Mouse (Mus musculus): ENCODE measurements at regions not wholly inside any gene's neighbourhood (a gene's known extent, or its start where the extent isn't known, plus 50 kb on each side); places are given as distances from the start of the nearest gene placed in this dataset.

DNA sequence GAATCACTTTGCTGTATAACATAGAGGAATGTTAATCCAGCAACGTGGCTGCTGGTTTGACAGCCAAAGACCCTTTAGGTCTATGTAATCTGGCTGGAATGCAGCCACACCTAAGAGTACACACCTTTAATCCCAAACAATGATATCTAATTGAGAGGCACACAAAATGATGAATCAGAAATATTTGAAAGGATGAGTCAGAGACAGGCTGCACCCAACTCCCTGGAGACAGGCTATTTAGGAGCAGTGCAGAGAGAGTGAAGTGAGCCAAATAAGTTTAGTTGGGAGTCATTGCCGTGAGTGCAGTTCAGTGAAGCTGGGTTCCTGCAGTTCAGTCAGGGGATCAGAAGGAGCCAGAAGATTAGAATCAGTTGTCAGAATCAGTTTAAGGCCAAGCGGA, 993.4 kb downstream of the Tecrl start:
- no peak for ATAC-seq (ENCODE audit: low FRiP score, low TSS enrichment)
- Histone ChIP-seq H3K4me2 (replicated peaks; ENCODE audit: low read depth) (no peak overlapping the region), H3K27me3 (ENCODE audit: control insufficient read depth, insufficient read depth, low read length) (no peaks in the 10 kb centered on the region), H3K36me3 (ENCODE audit: control insufficient read depth, insufficient read depth, low read length) (no peaks in the 10 kb centered on the region), H3K9me3 (ENCODE audit: control insufficient read depth, low read length) (no peaks in the 10 kb centered on the region), H3K27ac (replicated peaks) (no peak overlapping the region), H3K4me3 (ENCODE audit: low read depth, low read length) (no peak overlapping the region), H3K9ac (ENCODE audit: low read length) (no peak overlapping the region), H3K4me1 (replicated peaks; ENCODE audit: control insufficient read depth, insufficient read depth) (no peaks in the 10 kb centered on the region)
- DNase-seq (ENCODE audit: low spot score): no peak
- TF ChIP-seq CTCF (IDR thresholded peaks at IDR 0.05; ENCODE audit: low read depth): no peak
- TF ChIP-seq EP300 (optimal IDR thresholded peaks at IDR 0.05): no peak
- WGBS: 44% methylated on average over 3 of the region's 3 CpGs

DNA sequence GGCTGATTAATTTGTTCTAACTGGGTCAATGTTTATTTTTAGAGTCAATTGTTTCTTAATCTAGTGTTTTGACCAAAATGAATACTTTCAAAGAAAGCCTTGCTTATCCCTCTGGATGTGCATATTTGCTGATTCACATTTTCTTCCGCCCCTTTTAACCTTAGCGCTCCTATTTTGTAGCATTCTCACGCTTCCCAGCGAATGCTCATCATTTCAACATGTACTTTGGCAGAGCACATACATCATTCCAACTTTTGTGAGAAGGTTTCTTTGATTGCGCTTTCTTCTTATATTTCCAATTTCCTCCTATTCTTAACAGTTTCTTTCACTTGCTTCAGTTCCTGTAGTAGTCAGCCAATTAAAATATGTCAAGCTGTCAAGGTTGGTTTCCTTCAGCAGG, 998.7 kb downstream of the Tecrl start:
- Histone ChIP-seq H3K4me3 (ENCODE audit: low read depth, low read length) (no peak overlapping the region), H3K4me1 (replicated peaks; ENCODE audit: control insufficient read depth, insufficient read depth) (no peaks in the 10 kb centered on the region), H3K4me2 (replicated peaks; ENCODE audit: low read depth) (no peak overlapping the region), H3K36me3 (ENCODE audit: control insufficient read depth, insufficient read depth, low read length) (no peaks in the 10 kb centered on the region), H3K27me3 (ENCODE audit: control insufficient read depth, insufficient read depth, low read length) (no peaks in the 10 kb centered on the region), H3K27ac (replicated peaks) (no peak overlapping the region), H3K9ac (ENCODE audit: low read length) (no peak overlapping the region), H3K9me3 (ENCODE audit: control insufficient read depth, low read length) (no peaks in the 10 kb centered on the region)
- no peak for DNase-seq (ENCODE audit: low spot score)
- 73% methylated on average over 5 of the region's 5 CpGs for WGBS
- ATAC-seq (ENCODE audit: low FRiP score, low TSS enrichment): no peak
- TF ChIP-seq CTCF (IDR thresholded peaks at IDR 0.05; ENCODE audit: low read depth) (no peak), EP300 (optimal IDR thresholded peaks at IDR 0.05) (no peak)

DNA sequence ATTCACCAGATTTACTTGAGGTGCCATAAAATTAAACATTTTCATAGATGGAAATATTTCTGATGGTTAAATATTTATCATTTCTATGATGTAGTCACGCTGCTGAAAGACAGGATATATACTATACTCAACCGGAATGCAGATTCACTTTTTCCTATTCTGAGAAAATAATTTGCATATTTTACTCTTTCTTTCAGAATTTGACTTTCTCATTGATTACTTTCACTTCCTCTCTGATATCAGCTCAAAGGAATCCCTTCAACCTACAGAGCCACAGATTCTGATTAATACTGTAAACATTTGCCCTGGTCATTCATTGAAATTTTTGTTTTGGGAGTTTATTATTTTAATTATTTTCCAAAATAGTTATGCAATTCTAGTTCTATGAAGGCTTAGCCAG, 1003.9 kb downstream of the Tecrl start:
- Histone ChIP-seq H3K27me3 (ENCODE audit: control insufficient read depth, insufficient read depth, low read length) (no peaks in the 10 kb centered on the region), H3K36me3 (ENCODE audit: control insufficient read depth, insufficient read depth, low read length) (no peaks in the 10 kb centered on the region), H3K27ac (replicated peaks) (no peak overlapping the region), H3K4me1 (replicated peaks; ENCODE audit: control insufficient read depth, insufficient read depth) (no peaks in the 10 kb centered on the region), H3K9me3 (ENCODE audit: control insufficient read depth, low read length) (no peaks in the 10 kb centered on the region), H3K9ac (ENCODE audit: low read length) (no peak overlapping the region), H3K4me2 (replicated peaks; ENCODE audit: low read depth) (no peak overlapping the region), H3K4me3 (ENCODE audit: low read depth, low read length) (no peak overlapping the region)
- no peak for DNase-seq (ENCODE audit: low spot score)
- TF ChIP-seq CTCF (IDR thresholded peaks at IDR 0.05; ENCODE audit: low read depth) (no peak), EP300 (optimal IDR thresholded peaks at IDR 0.05) (no peak)
- 61% methylated on average over 2 of the region's 2 CpGs for WGBS
- no peak for ATAC-seq (ENCODE audit: low FRiP score, low TSS enrichment)

DNA sequence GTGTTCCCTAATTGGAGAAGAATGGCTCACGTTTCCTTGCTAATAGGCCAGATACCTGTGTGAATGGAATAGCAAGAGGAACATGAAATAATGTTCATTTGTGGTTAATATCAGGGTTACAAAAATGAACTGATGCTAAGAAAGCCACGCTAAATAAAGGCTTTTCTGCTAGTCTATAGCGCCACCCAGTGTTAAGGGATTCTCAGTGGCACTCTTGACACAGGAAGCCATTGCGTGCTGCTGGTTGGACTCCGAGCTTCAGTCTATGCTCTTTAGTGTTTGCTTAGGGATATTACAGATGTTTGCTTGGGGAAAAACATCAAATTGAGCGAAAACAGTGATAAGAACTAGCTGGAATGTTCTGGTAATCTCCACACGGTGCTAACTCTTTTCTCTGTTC, 1008.3 kb downstream of the Tecrl start:
- no peak overlapping the region for H3K9ac ChIP-seq (ENCODE audit: low read length)
- H3K36me3 ChIP-seq (ENCODE audit: control insufficient read depth, insufficient read depth, low read length): no peaks in the 10 kb centered on the region
- H3K4me1 ChIP-seq (replicated peaks; ENCODE audit: control insufficient read depth, insufficient read depth): no peaks in the 10 kb centered on the region
- no peaks in the 10 kb centered on the region for H3K9me3 ChIP-seq (ENCODE audit: control insufficient read depth, low read length)
- H3K4me3 ChIP-seq (ENCODE audit: low read depth, low read length): no peak overlapping the region
- no peak overlapping the region for H3K27ac ChIP-seq (replicated peaks)
- no peak overlapping the region for H3K4me2 ChIP-seq (replicated peaks; ENCODE audit: low read depth)
- peak; percentile 54 for DNase-seq (ENCODE audit: low spot score)
- 9% methylated on average over 7 of the region's 7 CpGs for WGBS
- no peaks in the 10 kb centered on the region for H3K27me3 ChIP-seq (ENCODE audit: control insufficient read depth, insufficient read depth, low read length)
- no peak for TF ChIP-seq EP300 (optimal IDR thresholded peaks at IDR 0.05)
- peak; percentile 92 for TF ChIP-seq CTCF (IDR thresholded peaks at IDR 0.05; ENCODE audit: low read depth)
- ATAC-seq (ENCODE audit: low FRiP score, low TSS enrichment): no peak

DNA sequence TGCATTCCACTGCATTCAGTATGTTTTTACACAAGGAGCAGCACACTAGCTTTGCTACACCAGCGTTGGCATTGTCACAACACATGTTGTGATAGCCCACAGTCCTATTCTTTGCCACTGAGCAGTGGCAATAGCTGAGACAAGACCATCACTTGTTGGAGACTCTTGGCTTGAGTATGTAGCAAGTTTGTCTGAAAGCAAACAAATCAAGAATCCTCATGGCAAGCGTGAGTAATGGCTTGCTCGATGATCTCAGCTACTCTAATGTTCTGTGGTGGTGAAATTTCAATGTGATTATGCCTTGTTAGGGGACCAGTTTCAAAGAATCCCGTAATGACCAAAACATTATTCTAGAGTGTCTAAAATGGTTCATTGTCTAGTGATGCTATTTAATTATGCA, 1030.6 kb downstream of the Tecrl start:
- 76% methylated on average over 4 of the region's 4 CpGs for WGBS
- Histone ChIP-seq H3K9me3 (ENCODE audit: control insufficient read depth, low read length) (no peaks in the 10 kb centered on the region), H3K4me1 (replicated peaks; ENCODE audit: control insufficient read depth, insufficient read depth) (no peaks in the 10 kb centered on the region), H3K9ac (ENCODE audit: low read length) (no peak overlapping the region), H3K27me3 (ENCODE audit: control insufficient read depth, insufficient read depth, low read length) (no peaks in the 10 kb centered on the region), H3K27ac (replicated peaks) (no peak overlapping the region), H3K4me2 (replicated peaks; ENCODE audit: low read depth) (no peak overlapping the region), H3K4me3 (ENCODE audit: low read depth, low read length) (no peak overlapping the region), H3K36me3 (ENCODE audit: control insufficient read depth, insufficient read depth, low read length) (no peaks in the 10 kb centered on the region)
- ATAC-seq (ENCODE audit: low FRiP score, low TSS enrichment) (no peak), DNase-seq (ENCODE audit: low spot score) (no peak)
- TF ChIP-seq EP300 (optimal IDR thresholded peaks at IDR 0.05) (no peak), CTCF (IDR thresholded peaks at IDR 0.05; ENCODE audit: low read depth) (no peak)

DNA sequence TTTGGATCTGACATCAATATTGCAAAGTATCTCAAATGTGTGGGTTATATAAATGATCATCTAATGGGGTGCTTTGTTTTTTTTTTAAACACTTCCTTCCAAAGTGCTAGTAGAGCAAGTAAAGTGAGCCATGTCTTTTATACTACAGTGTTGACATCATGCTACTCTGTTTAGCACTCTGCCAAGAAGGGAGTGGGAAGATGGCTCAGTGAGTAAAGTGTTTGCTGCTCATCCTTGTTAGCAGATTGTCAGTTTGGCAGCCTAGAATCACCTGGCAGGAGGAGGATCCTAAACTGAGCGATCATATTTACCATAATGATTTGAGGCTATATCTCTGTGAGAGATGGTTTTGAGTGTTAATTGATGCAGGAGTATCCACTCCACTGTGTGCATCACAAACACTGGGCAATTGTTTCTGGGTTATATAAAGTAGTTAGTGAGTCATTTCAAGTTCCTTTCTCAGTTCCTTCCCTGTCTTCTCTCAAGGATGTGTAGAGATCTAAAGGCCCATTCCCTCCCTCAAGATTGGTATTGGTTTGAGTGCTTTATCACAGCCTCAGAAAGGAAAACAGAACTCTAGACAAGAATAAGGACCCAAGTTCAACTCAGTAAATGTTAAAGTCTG, 1035.2 kb downstream of the Tecrl start:
- H3K4me3 ChIP-seq (ENCODE audit: low read depth, low read length): no peak overlapping the region
- no peaks in the 10 kb centered on the region for H3K9me3 ChIP-seq (ENCODE audit: control insufficient read depth, low read length)
- no peak overlapping the region for H3K4me2 ChIP-seq (replicated peaks; ENCODE audit: low read depth)
- no peak overlapping the region for H3K9ac ChIP-seq (ENCODE audit: low read length)
- no peak for TF ChIP-seq CTCF (IDR thresholded peaks at IDR 0.05; ENCODE audit: low read depth)
- TF ChIP-seq EP300 (optimal IDR thresholded peaks at IDR 0.05): no peak
- no peaks in the 10 kb centered on the region for H3K27me3 ChIP-seq (ENCODE audit: control insufficient read depth, insufficient read depth, low read length)
- DNase-seq (ENCODE audit: low spot score) (no peak), ATAC-seq (ENCODE audit: low FRiP score, low TSS enrichment) (no peak)
- H3K4me1 ChIP-seq (replicated peaks; ENCODE audit: control insufficient read depth, insufficient read depth): no peaks in the 10 kb centered on the region
- WGBS: 79% methylated on average over 1 of the region's 1 CpGs
- H3K36me3 ChIP-seq (ENCODE audit: control insufficient read depth, insufficient read depth, low read length): no peaks in the 10 kb centered on the region
- H3K27ac ChIP-seq (replicated peaks): no peak overlapping the region

Measured in stomach, postnatal 0 days (tissue).